Mouse (Mus musculus) lung, postnatal 10 days (tissue): ENCODE results near the gene Mcfd2.

Experiments used
- DNase-seq: peaks from one replicate; pipeline ENCODE4 v3.0.0; 2021

Gene Mcfd2

DNA sequence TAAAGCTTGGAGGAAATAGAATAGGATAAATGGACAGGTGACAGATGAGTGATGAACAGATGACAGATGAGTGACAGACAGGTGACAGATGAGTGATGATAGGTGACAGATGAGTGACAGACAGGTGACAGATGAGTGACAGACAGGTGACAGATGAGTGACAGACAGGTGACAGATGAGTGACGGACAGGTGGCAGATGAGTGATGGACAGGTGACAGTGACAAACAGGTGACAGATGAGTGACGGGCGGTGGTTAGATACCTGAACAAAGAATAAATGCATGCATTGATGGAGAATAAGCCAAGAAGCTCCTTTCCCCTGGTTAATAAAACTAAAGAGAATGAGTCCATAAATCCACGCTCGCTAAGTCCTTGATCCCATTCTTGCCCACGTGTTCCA is 30.7 kb downstream of the Mcfd2 start:
- DNase-seq, result no peak

DNA sequence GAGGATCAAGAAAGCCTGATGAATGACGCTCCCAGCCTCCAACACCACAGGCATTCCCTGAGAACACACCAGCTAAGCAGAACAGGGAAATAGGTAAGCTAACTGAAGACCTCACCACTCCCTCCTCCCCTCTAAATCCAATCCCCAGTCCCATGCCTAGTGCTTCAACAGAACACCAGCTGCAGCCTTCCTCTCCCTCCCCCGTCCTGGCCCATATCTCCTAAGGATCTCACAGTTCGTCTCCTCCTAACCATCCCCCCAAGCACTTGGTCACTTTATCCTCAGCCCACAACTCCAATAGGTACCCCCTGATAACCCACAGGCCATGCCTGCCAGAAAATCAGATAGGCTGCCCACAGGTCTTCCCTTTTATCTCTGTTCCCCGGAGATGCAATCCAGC is 37.9 kb downstream of the Mcfd2 start:
- DNase-seq, result no peak

DNA sequence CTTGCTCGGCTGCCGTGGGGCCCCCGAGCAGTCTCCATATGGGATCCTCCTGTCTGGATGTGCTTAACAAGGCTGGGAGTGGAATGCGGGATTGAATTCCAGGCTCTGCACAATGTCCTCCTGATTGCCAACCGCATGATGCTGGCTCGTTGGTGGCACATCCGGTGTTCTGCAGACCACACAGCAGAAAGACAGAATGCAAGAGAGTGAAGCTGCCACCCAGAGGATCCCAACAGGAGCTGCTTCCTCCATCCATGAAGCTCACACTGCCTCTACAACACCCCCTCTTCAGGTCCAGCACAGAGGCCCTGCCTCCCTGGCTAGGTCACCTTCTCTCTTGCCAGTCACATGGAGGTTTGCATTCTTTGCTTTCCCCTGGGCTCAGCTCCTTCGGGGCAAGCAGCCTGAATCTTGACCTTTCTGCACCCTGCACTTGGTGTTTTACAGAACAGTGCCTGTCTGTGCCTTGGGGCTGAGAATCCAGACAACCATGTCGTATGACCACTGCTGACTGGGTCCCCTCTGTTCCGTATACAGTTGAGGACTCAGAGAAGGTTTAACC is 39.6 kb downstream of the Mcfd2 start:
- DNase-seq, result peak; percentile 29

DNA sequence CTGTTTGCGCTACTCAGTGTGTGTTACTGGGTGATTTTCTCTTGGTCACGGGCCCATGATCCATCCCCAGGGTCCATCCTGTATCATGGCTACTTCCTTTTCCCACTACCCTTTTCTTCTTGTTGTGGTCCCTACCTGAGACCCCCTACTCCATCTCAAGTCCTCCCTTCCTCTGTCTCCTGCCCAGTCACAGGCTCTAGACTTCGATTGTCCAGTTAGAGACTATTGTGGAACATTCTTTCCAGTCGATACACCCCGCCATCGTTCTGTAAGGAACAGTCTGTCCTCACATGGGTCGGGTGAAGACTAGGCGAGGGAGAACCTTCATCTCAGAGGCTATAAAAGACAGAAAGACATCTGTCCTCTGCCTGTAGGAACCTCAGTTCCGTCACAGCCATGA is 40.4 kb downstream of the Mcfd2 start:
- no peak for DNase-seq

DNA sequence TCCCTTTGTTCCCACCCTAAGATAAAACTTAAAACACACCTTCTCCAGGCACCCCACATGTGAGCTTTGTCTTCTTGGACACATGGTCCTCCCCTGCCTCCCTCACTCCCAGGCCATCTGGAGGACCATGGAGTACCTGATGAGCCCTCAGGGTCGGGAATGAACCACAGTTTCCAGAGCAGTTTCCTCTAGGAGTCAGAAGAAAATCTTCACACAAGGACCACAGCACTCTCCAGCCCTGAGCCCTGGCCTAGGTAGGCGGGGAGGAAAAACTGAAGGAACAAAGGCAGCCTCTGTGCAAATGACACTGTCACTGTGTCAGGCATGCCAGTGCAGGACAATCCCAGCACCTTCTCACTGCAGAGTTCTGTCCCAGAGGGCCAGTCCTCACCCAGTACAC is 41.3 kb downstream of the Mcfd2 start:
- no peak for DNase-seq

DNA sequence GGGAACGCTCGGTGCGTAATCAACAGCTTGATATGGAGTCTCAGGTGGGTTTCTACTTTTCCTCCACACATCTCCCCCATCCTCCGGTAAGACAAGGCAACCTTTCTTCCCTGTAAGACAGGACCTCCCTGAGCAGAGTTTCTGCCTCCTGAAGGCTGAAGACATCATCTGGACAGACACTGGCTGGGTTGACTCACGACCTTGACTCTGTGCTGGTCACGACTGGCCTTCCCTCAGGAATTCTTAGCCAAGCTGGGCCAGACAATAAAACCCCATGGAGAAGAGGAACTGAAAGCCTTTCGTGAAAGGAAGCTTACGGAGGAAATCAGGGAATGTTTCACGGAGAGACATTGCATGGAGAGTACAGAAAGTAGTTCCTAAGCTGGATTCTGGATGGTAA is 46.3 kb downstream of the Mcfd2 start:
- DNase-seq, result no peak

DNA sequence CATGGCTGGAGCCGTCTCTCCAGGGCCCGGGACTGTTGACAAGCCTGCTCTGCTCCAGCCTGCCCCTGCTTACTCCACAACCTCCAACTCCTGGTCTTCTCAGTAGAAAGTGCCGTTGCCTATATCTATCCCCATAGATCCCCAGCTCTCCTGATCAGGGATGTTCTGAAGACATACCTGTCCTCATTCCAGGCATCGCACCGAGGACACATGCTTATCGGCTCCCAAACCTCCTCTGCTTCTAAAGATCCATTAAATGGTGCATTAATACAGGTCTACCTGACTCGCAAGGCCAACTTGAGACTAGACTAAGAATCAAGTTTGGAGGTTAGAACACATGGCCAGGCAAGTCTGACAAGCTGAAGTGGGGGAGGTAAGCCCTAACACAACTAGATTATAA is 51.2 kb downstream of the Mcfd2 start:
- no peak for DNase-seq

DNA sequence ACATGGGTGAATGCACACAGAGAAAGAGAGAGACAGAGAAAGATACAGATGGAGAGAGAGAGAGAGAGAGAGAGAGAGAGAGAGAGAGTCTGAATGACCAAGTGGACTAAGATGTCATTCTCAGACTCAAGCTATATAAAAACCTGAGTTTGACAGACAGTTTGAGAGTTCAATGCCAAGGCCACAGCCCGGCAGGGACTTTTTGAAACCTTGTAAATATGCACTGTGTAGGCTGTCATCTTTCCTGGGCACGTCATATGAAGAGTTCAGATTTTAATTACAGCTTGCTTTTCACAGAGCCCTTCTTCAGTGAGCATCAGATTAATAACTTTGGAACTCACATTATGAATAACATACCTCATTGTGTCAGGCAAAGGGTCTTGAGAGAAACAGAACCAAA is 55.2 kb downstream of the Mcfd2 start:
- DNase-seq, result no peak

DNA sequence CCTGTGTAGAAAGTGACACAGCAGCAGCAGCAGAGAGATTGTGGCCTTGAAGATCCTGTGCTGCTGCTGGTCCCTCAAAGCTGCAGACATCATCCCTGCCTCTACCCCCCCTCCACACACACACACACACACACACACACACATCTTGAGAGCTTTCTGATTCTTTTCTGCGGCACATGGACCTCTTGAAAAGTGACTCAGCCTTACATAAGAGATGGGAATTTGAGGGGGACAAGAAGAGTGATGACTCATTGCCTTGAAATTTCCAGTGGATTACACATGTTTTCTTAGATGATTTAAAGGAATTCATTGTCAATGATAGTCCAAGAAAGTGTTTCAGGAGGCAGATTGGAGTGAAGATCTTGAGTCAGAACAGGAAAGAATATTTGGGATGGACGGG is 58.9 kb downstream of the Mcfd2 start:
- no peak for DNase-seq
